Mouse (Mus musculus): ENCODE data around the gene Olfr705.
"Not testable (repeated sequence)": the region's sequence is repeated elsewhere in the genome, so short reads cannot be mapped to it uniquely, and the experiment has no call there.

GRCm38 (mm10) chr7:106901141-106901540 lies 24.4 kb upstream of the Olfr705 start, which contains the start of gene Olfr707:
- not testable (repeated sequence) for TF ChIP-seq GATA1 (IDR thresholded peaks at IDR 0.05; ENCODE audit: borderline replicate concordance, low read length); FLI1 (IDR thresholded peaks at IDR 0.05; ENCODE audit: low read length)

Data from megakaryocyte, embryonic 14.5 days (primary cell).